Mouse (Mus musculus): ENCODE measurements around the gene Zfp994. TPM values are rescaled to one million over a fixed set of nuclear protein-coding genes. Genes with fewer than 3 reads are reported as not detected.
"Not testable (repeated sequence)": the region's sequence is repeated elsewhere in the genome, so short reads cannot be mapped to it uniquely, and the experiment has no call there.

Zfp994 gene
- 3.2 and 3.3 TPM in 2 replicates for polyA plus RNA-seq (2015; fragmentation: Nextera tagmentation; extraction: Ambion mirVana)

DNA sequence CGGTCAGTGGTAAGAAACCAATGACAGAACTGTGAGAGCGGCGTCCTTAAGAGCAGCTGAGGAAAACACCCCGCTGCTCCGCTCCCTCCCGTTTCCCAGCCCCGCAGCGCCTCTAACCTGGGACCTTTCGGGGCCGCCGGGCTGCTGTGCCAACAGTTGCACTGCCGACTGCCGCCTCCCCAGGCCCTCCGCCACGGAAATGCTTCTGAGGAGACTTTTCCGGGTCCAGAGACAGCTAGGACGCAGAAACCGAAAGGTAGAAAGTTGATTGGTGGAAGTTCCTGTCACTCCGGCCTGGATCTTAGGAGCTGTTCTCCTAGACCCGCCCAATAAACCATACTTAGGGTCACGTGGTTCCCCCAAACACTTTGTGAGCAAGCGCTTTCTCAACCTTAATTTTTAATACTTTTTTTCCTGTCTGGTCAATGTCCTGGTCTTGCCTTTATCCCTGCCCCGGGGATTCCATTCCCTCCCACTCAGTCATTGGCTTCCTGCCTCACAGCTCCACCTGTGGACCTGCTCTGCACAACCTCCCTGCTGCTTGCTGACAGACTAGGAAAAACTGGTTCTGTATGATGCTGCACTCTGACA is at the start of gene Zfp994:
Gene Zfp994 (minus strand): TSS at position 195 of the 591 bp plus-strand sequence.
- peak within 1 kb of the TSS; percentile 82 for H3K9ac ChIP-seq (ENCODE audit: low read length)
- 0% methylated on average over 23 of the region's 23 CpGs for WGBS

GRCm38 (mm10) chr17:22230701-22231100 is 5.3 kb upstream of the Zfp994 start:
- ATAC-seq (ENCODE audit: insufficient read depth, low FRiP score); H3K9ac ChIP-seq (ENCODE audit: low read length); H3K27me3 ChIP-seq (ENCODE audit: control insufficient read depth, insufficient read depth, low read length); H3K36me3 ChIP-seq (ENCODE audit: control insufficient read depth, insufficient read depth, low read length); H3K4me3 ChIP-seq (replicated peaks; ENCODE audit: low read length); H3K4me1 ChIP-seq (ENCODE audit: control insufficient read depth, insufficient read depth, low read length); H3K9me3 ChIP-seq (replicated peaks; ENCODE audit: control insufficient read depth, low read length); H3K4me2 ChIP-seq (ENCODE audit: low read depth, low read length); H3K27ac ChIP-seq (ENCODE audit: low read length): not testable (repeated sequence)
- 59% methylated on average over 18 of the region's 19 CpGs for WGBS

More for the DNA sequence above, at the start of gene Zfp994:
- peak; percentile 99 for ATAC-seq (ENCODE audit: insufficient read depth, low FRiP score)
- Histone ChIP-seq H3K4me2 (ENCODE audit: low read depth, low read length) (peak within 1 kb of the TSS; percentile 51), H3K27ac (ENCODE audit: low read length) (peak within 1 kb of the TSS; percentile 79), H3K4me3 (replicated peaks; ENCODE audit: low read length) (peak within 1 kb of the TSS; percentile 65)
- H3K36me3 ChIP-seq (ENCODE audit: control insufficient read depth, insufficient read depth, low read length); H3K27me3 ChIP-seq (ENCODE audit: control insufficient read depth, insufficient read depth, low read length); H3K9me3 ChIP-seq (replicated peaks; ENCODE audit: control insufficient read depth, low read length); H3K4me1 ChIP-seq (ENCODE audit: control insufficient read depth, insufficient read depth, low read length): not testable (repeated sequence)

- Histone ChIP-seq H3K4me3 (replicated peaks; ENCODE audit: low read length) (peak overlapping the region; percentile 65), H3K9ac (ENCODE audit: low read length) (peak overlapping the region; percentile 82; the same call in 1 of the 2 replicates), H3K4me2 (ENCODE audit: low read depth, low read length) (peak overlapping the region; percentile 51), H3K27ac (ENCODE audit: low read length) (peak overlapping the region; percentile 79; the same call in 1 of the 2 replicates)
- not testable (repeated sequence) for H3K9me3 ChIP-seq (replicated peaks; ENCODE audit: control insufficient read depth, low read length); H3K27me3 ChIP-seq (ENCODE audit: control insufficient read depth, insufficient read depth, low read length); H3K36me3 ChIP-seq (ENCODE audit: control insufficient read depth, insufficient read depth, low read length); H3K4me1 ChIP-seq (ENCODE audit: control insufficient read depth, insufficient read depth, low read length)
- 0% methylated on average over 3 of the region's 3 CpGs for WGBS
- ATAC-seq (ENCODE audit: insufficient read depth, low FRiP score): peak; percentile 69; the same call in 1 of the 2 replicates
Observed at GRCm38 (mm10) chr17:22225015-22225414, 401 bp downstream of the Zfp994 start.

DNA sequence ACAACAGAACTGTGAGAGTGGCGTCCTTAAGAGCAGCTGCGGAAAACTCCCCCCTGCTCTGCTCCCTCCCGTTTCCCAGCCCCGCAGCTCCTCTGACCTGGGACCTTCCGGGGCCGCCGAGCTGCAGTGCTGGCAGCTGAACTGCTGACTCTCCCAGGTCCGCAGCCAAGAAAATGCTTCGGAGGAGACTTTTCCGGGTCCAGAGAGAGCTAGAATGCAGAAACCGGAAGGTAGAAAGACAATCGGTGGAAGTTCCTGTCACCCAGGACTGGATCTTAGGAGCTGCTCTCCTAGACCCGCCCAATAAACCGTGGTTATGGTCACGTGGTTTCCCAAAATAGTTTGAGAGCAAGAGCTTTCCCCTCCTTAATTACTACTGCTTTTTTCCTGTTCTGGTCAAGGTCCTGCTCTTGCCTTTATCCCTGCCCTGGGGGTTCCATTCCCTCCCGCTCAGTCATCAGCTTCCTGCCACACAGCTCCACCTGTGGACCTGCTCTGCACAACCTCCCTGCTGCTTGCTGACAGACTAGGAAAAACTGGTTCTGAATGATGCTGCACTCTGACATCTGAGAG is 59.6 kb downstream of the Zfp994 start, which contains the start of gene Zfp947:
Gene Zfp947 (minus strand): TSS at position 469 of the 573 bp plus-strand sequence.
- H3K9me3 ChIP-seq (replicated peaks; ENCODE audit: control insufficient read depth, low read length); H3K27me3 ChIP-seq (ENCODE audit: control insufficient read depth, insufficient read depth, low read length); H3K36me3 ChIP-seq (ENCODE audit: control insufficient read depth, insufficient read depth, low read length); H3K4me1 ChIP-seq (ENCODE audit: control insufficient read depth, insufficient read depth, low read length): not testable (repeated sequence)
- Histone ChIP-seq H3K4me2 (ENCODE audit: low read depth, low read length) (peak within 1 kb of the TSS; percentile 52), H3K9ac (ENCODE audit: low read length) (peak within 1 kb of the TSS; percentile 72), H3K27ac (ENCODE audit: low read length) (peak within 1 kb of the TSS; percentile 72), H3K4me3 (replicated peaks; ENCODE audit: low read length) (peak within 1 kb of the TSS; percentile 57)
- WGBS: 0% methylated on average over 16 of the region's 16 CpGs
- ATAC-seq (ENCODE audit: insufficient read depth, low FRiP score): peak; percentile 93

GRCm38 (mm10) chr17:22165304-22165703 is 60.1 kb downstream of the Zfp994 start:
- Histone ChIP-seq H3K4me3 (replicated peaks; ENCODE audit: low read length) (peak overlapping the region; percentile 57), H3K4me2 (ENCODE audit: low read depth, low read length) (peak overlapping the region; percentile 52), H3K9ac (ENCODE audit: low read length) (peak overlapping the region; percentile 72), H3K27ac (ENCODE audit: low read length) (peak overlapping the region; percentile 72)
- H3K9me3 ChIP-seq (replicated peaks; ENCODE audit: control insufficient read depth, low read length); H3K4me1 ChIP-seq (ENCODE audit: control insufficient read depth, insufficient read depth, low read length); H3K36me3 ChIP-seq (ENCODE audit: control insufficient read depth, insufficient read depth, low read length); H3K27me3 ChIP-seq (ENCODE audit: control insufficient read depth, insufficient read depth, low read length): not testable (repeated sequence)
- ATAC-seq (ENCODE audit: insufficient read depth, low FRiP score): peak; percentile 68
- WGBS: 8% methylated on average over 3 of the region's 3 CpGs

GRCm38 (mm10) chr17:22153951-22154350 is 71.5 kb downstream of the Zfp994 start:
- H3K4me2 ChIP-seq (ENCODE audit: low read depth, low read length); ATAC-seq (ENCODE audit: insufficient read depth, low FRiP score); H3K9me3 ChIP-seq (replicated peaks; ENCODE audit: control insufficient read depth, low read length); H3K4me1 ChIP-seq (ENCODE audit: control insufficient read depth, insufficient read depth, low read length); H3K27ac ChIP-seq (ENCODE audit: low read length); H3K36me3 ChIP-seq (ENCODE audit: control insufficient read depth, insufficient read depth, low read length); H3K4me3 ChIP-seq (replicated peaks; ENCODE audit: low read length); H3K9ac ChIP-seq (ENCODE audit: low read length); H3K27me3 ChIP-seq (ENCODE audit: control insufficient read depth, insufficient read depth, low read length): not testable (repeated sequence)
- WGBS: 73% methylated on average over 2 of the region's 4 CpGs

Other genes with a start within 250 kb of the Zfp994 start
- 2.8 and 3.0 TPM in 2 replicates for gene Zfp947, start 59.4 kb downstream of the Zfp994 start, polyA plus RNA-seq (2015; fragmentation: Nextera tagmentation; extraction: Ambion mirVana)
- gene CT030661.1, start 89.2 kb upstream of the Zfp994 start, polyA plus RNA-seq (2015; fragmentation: Nextera tagmentation; extraction: Ambion mirVana): 10.5 and 10.6 TPM in 2 replicates
- 11.8 and 13.9 TPM in 2 replicates for gene Zfp944, start 135.8 kb upstream of the Zfp994 start, polyA plus RNA-seq (2015; fragmentation: Nextera tagmentation; extraction: Ambion mirVana)
- 9.4 and 12.0 TPM in 2 replicates for gene Zfp758, start 135.8 kb upstream of the Zfp994 start, polyA plus RNA-seq (2015; fragmentation: Nextera tagmentation; extraction: Ambion mirVana)
- gene Zfp946, start 198.6 kb upstream of the Zfp994 start, polyA plus RNA-seq (2015; fragmentation: Nextera tagmentation; extraction: Ambion mirVana): 15.9 and 16.4 TPM in 2 replicates